Mouse (Mus musculus) hindbrain, embryonic 10.5 days (tissue): Measurements from ENCODE around the gene Sfta2. TPM values are rescaled to one million over a fixed set of nuclear protein-coding genes. Genes with fewer than 3 reads are reported as not detected.

Experiments used
- DNase-seq: peaks from one replicate; pipeline ENCODE4 v3.0.0-alpha.2; 2017; ENCODE audit warnings: low spot score
- H3K27ac ChIP-seq: fragments of 300-500 bp; sonication (generic); 2 replicates; pipeline ENCODE4 v1.5.1; 2016; ENCODE audit warnings: mild to moderate bottlenecking, moderate library complexity
- H3K27me3 ChIP-seq: fragments of 300-500 bp; sonication (generic); 2 replicates; pipeline ENCODE4 v1.6.1; 2016; ENCODE audit warnings: mild to moderate bottlenecking; ENCODE audit not compliant: poor library complexity, insufficient read depth, severe bottlenecking
- H3K36me3 ChIP-seq: fragments of 300-500 bp; sonication (generic); 2 replicates; pipeline ENCODE4 v1.6.1; 2016; ENCODE audit warnings: mild to moderate bottlenecking, moderate library complexity
- H3K4me1 ChIP-seq: fragments of 300-500 bp; sonication (generic); replicated peaks from 2 replicates; pipeline ENCODE4 v1.6.1; 2016; ENCODE audit warnings: mild to moderate bottlenecking
- H3K4me3 ChIP-seq: fragments of 300-500 bp; sonication (generic); 2 replicates; pipeline ENCODE4 v1.5.1; 2016; ENCODE audit warnings: mild to moderate bottlenecking, moderate library complexity
- H3K9me3 ChIP-seq: fragments of 300-500 bp; sonication (generic); 2 replicates; pipeline ENCODE4 v1.6.1; 2016; ENCODE audit warnings: mild to moderate bottlenecking, moderate library complexity
- WGBS: fragments of 180-500 bp; shearing (Covaris S2); methylation state at CpG from one replicate; pipeline ENCODE4 v1.1.7; 2016; 5-methylcytosine and 5-hydroxymethylcytosine counted together
- polyA plus RNA-seq: library from polyadenylated mRNA; unstranded; fragments of >200 nt; fragmentation: Nextera tagmentation; extraction: Ambion mirVana; gene quantifications from 2 replicates; pipeline ENCODE4 v1.2.1, GENCODE M21; 2016

Sfta2 gene
- polyA plus RNA-seq, 1 experiment from 2014 or later: not detected

- Histone ChIP-seq H3K9me3 (peaks cover 4% of the 10 kb centered on the region; the same call in 1 of the 2 replicates), H3K36me3 (no peaks in the 10 kb centered on the region), H3K27me3 (no peaks in the 10 kb centered on the region), H3K4me1 (no peaks in the 10 kb centered on the region), H3K27ac (no peak overlapping the region), H3K4me3 (no peak overlapping the region)
- 64% methylated on average over 8 of the region's 8 CpGs for WGBS
- no peak for DNase-seq
Observed at GRCm38 (mm10) chr17:35601736-35602354, 496 bp downstream of the Sfta2 start.

- Histone ChIP-seq H3K9me3 (0 out of 2 replicates have a peak, but pooled peaks cover 4% of the 10 kb centered on the region), H3K4me1 (no peaks in the 10 kb centered on the region), H3K27me3 (no peaks in the 10 kb centered on the region), H3K27ac (no peak overlapping the region), H3K36me3 (no peaks in the 10 kb centered on the region), H3K4me3 (no peak overlapping the region)
- DNase-seq: no peak
- WGBS: 80% methylated on average over 4 of the region's 4 CpGs
Observed at GRCm38 (mm10) chr17:35617127-35617526, 15.8 kb downstream of the Sfta2 start.

GRCm38 (mm10) chr17:35626537-35626936 is 25.2 kb downstream of the Sfta2 start, which contains the start of gene Gm9573:
TSS of gene Gm9573 (minus strand) at chr17:35626637.
- no peak for DNase-seq
- no peak within 1 kb of the TSS for H3K4me3 ChIP-seq
- 86% methylated on average over 7 of the region's 7 CpGs for WGBS
- no peaks in the 10 kb centered on the region for H3K27me3 ChIP-seq
- H3K9me3 ChIP-seq: no peaks in the 10 kb centered on the region
- no peak within 1 kb of the TSS for H3K27ac ChIP-seq
- no peaks in the 10 kb centered on the region for H3K36me3 ChIP-seq
- no peaks in the 10 kb centered on the region for H3K4me1 ChIP-seq

- Histone ChIP-seq H3K4me3 (no peak overlapping the region), H3K27ac (no peak overlapping the region), H3K9me3 (no peaks in the 10 kb centered on the region), H3K27me3 (peaks cover 14% of the 10 kb centered on the region; the same call in 1 of the 2 replicates), H3K36me3 (no peaks in the 10 kb centered on the region), H3K4me1 (peaks cover 17% of the 10 kb centered on the region)
- WGBS: 21% methylated on average over 1 of the region's 1 CpGs
- peak; percentile 32 for DNase-seq
Observed at GRCm38 (mm10) chr17:35633992-35634391, 32.6 kb downstream of the Sfta2 start.

GRCm38 (mm10) chr17:35635202-35635601 is 33.9 kb downstream of the Sfta2 start:
- Histone ChIP-seq H3K4me1 (peaks cover 17% of the 10 kb centered on the region), H3K36me3 (no peaks in the 10 kb centered on the region), H3K9me3 (no peaks in the 10 kb centered on the region), H3K4me3 (peak overlapping the region; percentile 47; the same call in 1 of the 2 replicates), H3K27ac (no peak overlapping the region), H3K27me3 (peaks cover 14% of the 10 kb centered on the region; the same call in 1 of the 2 replicates)
- no peak for DNase-seq
- WGBS: 80% methylated on average over 3 of the region's 3 CpGs

- Histone ChIP-seq H3K27ac (no peak overlapping the region), H3K9me3 (no peaks in the 10 kb centered on the region), H3K36me3 (no peaks in the 10 kb centered on the region), H3K27me3 (peaks cover 14% of the 10 kb centered on the region; the same call in 1 of the 2 replicates), H3K4me1 (peaks cover 17% of the 10 kb centered on the region), H3K4me3 (peak overlapping the region; percentile 47)
- WGBS: 4% methylated on average over 15 of the region's 15 CpGs
- DNase-seq: peak; percentile 67
Observed at GRCm38 (mm10) chr17:35635699-35636111, 34.4 kb downstream of the Sfta2 start.

- peaks cover 14% of the 10 kb centered on the region; the same call in 1 of the 2 replicates for H3K27me3 ChIP-seq
- no peak for DNase-seq
- H3K4me1 ChIP-seq: peaks cover 17% of the 10 kb centered on the region
- no peaks in the 10 kb centered on the region for H3K36me3 ChIP-seq
- H3K27ac ChIP-seq: no peak overlapping the region; the same call in 1 of the 2 replicates
- 38% methylated on average over 5 of the region's 5 CpGs for WGBS
- H3K4me3 ChIP-seq: no peak overlapping the region
- no peaks in the 10 kb centered on the region for H3K9me3 ChIP-seq
Observed at GRCm38 (mm10) chr17:35636363-35636762, 35.0 kb downstream of the Sfta2 start.

- Histone ChIP-seq H3K4me1 (peaks cover 17% of the 10 kb centered on the region), H3K9me3 (no peaks in the 10 kb centered on the region), H3K27ac (no peak overlapping the region), H3K36me3 (no peaks in the 10 kb centered on the region), H3K27me3 (peaks cover 14% of the 10 kb centered on the region; the same call in 1 of the 2 replicates), H3K4me3 (peak overlapping the region; percentile 28)
- 26% methylated on average over 14 of the region's 14 CpGs for WGBS
- DNase-seq: peak; percentile 57
Observed at GRCm38 (mm10) chr17:35638475-35639190, 37.3 kb downstream of the Sfta2 start.

GRCm38 (mm10) chr17:35639352-35639751 is 38.0 kb downstream of the Sfta2 start:
- Histone ChIP-seq H3K27me3 (peaks cover 14% of the 10 kb centered on the region; the same call in 1 of the 2 replicates), H3K9me3 (no peaks in the 10 kb centered on the region), H3K4me1 (peaks cover 14% of the 10 kb centered on the region), H3K4me3 (no peak overlapping the region), H3K36me3 (no peaks in the 10 kb centered on the region), H3K27ac (no peak overlapping the region)
- DNase-seq: no peak
- whole genome bisulfite sequencing: 84% methylated on average over 6 of the region's 6 CpGs

GRCm38 (mm10) chr17:35643609-35644236 is 42.4 kb downstream of the Sfta2 start, which contains the start of gene Mucl3:
TSS of gene Mucl3 (minus strand) at chr17:35643695.
- DNase-seq: no peak
- no peaks in the 10 kb centered on the region for H3K9me3 ChIP-seq
- no peak within 1 kb of the TSS for H3K27ac ChIP-seq
- 0 out of 2 replicates have a peak, but pooled peaks cover 2% of the 10 kb centered on the region for H3K4me1 ChIP-seq
- no peaks in the 10 kb centered on the region for H3K27me3 ChIP-seq
- H3K36me3 ChIP-seq: no peaks in the 10 kb centered on the region
- 74% methylated on average over 13 of the region's 13 CpGs for WGBS
- H3K4me3 ChIP-seq: no peak within 1 kb of the TSS

GRCm38 (mm10) chr17:35649429-35649828 is 48.1 kb downstream of the Sfta2 start:
- H3K9me3 ChIP-seq: no peaks in the 10 kb centered on the region
- no peaks in the 10 kb centered on the region for H3K27me3 ChIP-seq
- H3K36me3 ChIP-seq: peaks cover 2% of the 10 kb centered on the region; the same call in 1 of the 2 replicates
- H3K27ac ChIP-seq: no peak overlapping the region
- WGBS: 85% methylated on average over 2 of the region's 2 CpGs
- no peaks in the 10 kb centered on the region; the same call in 1 of the 2 replicates for H3K4me1 ChIP-seq
- no peak for DNase-seq
- no peak overlapping the region for H3K4me3 ChIP-seq

GRCm38 (mm10) chr17:35653086-35653485 is 51.7 kb downstream of the Sfta2 start:
- Histone ChIP-seq H3K36me3 (peaks cover 39% of the 10 kb centered on the region), H3K27ac (0 out of 2 replicates have a peak overlapping the region, but pooled peaks have one; percentile 6), H3K27me3 (no peaks in the 10 kb centered on the region), H3K9me3 (no peaks in the 10 kb centered on the region), H3K4me1 (peaks cover 5% of the 10 kb centered on the region; the same call in 1 of the 2 replicates), H3K4me3 (no peak overlapping the region)
- WGBS: 88% methylated on average over 2 of the region's 2 CpGs
- DNase-seq: no peak
